Mouse (Mus musculus) C2C12 (cell line): ENCODE results near the gene Mrpl37.

Experiments
- CTCF ChIP-seq: IDR thresholded peaks from one replicate; pipeline ENCODE4 v1.5.1; 2011; ENCODE audit not compliant: control insufficient read depth, insufficient read depth, insufficient read length
- FOSL1 ChIP-seq: IDR thresholded peaks from one replicate; pipeline ENCODE4 v1.8.0; 2011; ENCODE audit warnings: mild to moderate bottlenecking, low read length; ENCODE audit not compliant: poor library complexity, insufficient read depth, severe bottlenecking
- MAX ChIP-seq: IDR thresholded peaks from one replicate; pipeline ENCODE4 v1.6.1; 2011; ENCODE audit warnings: mild to moderate bottlenecking, control low read depth
- USF1 ChIP-seq: IDR thresholded peaks from one replicate; pipeline ENCODE4 v1.6.1; 2011; ENCODE audit warnings: low read depth, mild to moderate bottlenecking, control low read depth, moderate library complexity

DNA sequence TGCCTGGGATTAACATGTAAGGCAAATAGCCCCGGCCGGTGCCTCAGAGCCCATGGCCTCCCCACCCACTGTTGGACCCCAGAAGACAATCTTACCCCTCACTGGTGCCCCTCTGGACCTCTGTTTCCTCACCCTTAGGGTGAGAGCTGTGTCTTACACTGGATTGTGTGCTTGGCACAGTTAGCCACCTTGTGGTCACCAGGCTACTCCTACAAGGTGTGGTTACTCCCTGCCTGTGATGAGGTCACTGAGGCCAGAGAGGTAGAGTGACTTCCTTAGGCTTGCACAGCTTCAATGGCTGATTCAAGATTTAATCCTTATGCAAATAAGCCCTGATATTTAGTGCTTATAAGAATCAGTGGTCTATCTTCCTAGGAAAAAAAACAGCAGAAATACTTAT is 29.7 kb downstream of the Mrpl37 start:
- TF ChIP-seq CTCF (no peak), FOSL1 (no peak), MAX (no peak), USF1 (no peak)
